Mouse (Mus musculus) ES-E14 (cell line): ENCODE results near the gene Pde8a. TPM values are rescaled to one million over a fixed set of nuclear protein-coding genes. Genes with fewer than 3 reads are reported as not detected.

Experiments used
- DNase-seq: peaks from one replicate; pipeline ENCODE4 v3.0.0-alpha.2; 2013; ENCODE audit warnings: low read depth, low spot score
- H3K27ac ChIP-seq: 2 replicates; pipeline ENCODE4 v1.5.1; 2012; ENCODE audit warnings: low read depth, mild to moderate bottlenecking, low read length, moderate library complexity, mixed read lengths; ENCODE audit not compliant: poor library complexity, insufficient read depth, severe bottlenecking
- H3K36me3 ChIP-seq: 2 replicates; pipeline ENCODE4 v1.6.1; 2012; ENCODE audit warnings: mild to moderate bottlenecking, low read length, moderate library complexity, mixed read lengths; ENCODE audit not compliant: control insufficient read depth, poor library complexity, insufficient read depth, severe bottlenecking
- H3K4me1 ChIP-seq, 2 experiments: fragments of 150-350 bp in 1 of 2; sonication (generic) in 1 of 2; 2 replicates each; pipeline ENCODE4 v1.6.1; 2012; ENCODE audit warnings: low read length in 2 of 2, mild to moderate bottlenecking in 1 of 2, mixed read lengths in 1 of 2; ENCODE audit not compliant: control insufficient read depth in 2 of 2, insufficient read depth in 2 of 2, poor library complexity in 1 of 2
- H3K4me3 ChIP-seq, 2 experiments: fragments of 150-350 bp in 1 of 2; sonication (generic) in 1 of 2; 2 replicates each; pipeline ENCODE4 v1.5.1; 2012; ENCODE audit warnings: low read length in 2 of 2, low read depth in 1 of 2, mild to moderate bottlenecking in 1 of 2, mixed read lengths in 1 of 2; ENCODE audit not compliant: insufficient read depth in 1 of 2, poor library complexity in 1 of 2, severe bottlenecking in 1 of 2
- H3K9ac ChIP-seq: 2 replicates; pipeline ENCODE4 v1.6.1; 2012; ENCODE audit warnings: low read depth, mild to moderate bottlenecking, low read length, mixed read lengths; ENCODE audit not compliant: poor library complexity, insufficient read depth, severe bottlenecking
- H3K9me3 ChIP-seq: fragments of 150-350 bp; sonication (generic); 2 replicates; pipeline ENCODE4 v1.6.1; 2012; ENCODE audit warnings: low read depth, mild to moderate bottlenecking, low read length; ENCODE audit not compliant: control insufficient read depth, insufficient read depth
- CHD2 ChIP-seq: IDR thresholded peaks from 2 replicates; pipeline ENCODE4 v1.6.1; 2014; ENCODE audit warnings: mild to moderate bottlenecking, low read depth, low read length, inconsistent platforms
- HCFC1 ChIP-seq: IDR thresholded peaks from 2 replicates; pipeline ENCODE4 v1.6.1; 2012; ENCODE audit warnings: low read length, inconsistent platforms, borderline replicate concordance; ENCODE audit not compliant: insufficient read depth
- MAFK ChIP-seq: IDR thresholded peaks from 2 replicates; pipeline ENCODE4 v1.6.1; 2014; ENCODE audit warnings: mild to moderate bottlenecking, low read depth, low read length, inconsistent platforms; ENCODE audit not compliant: insufficient read depth
- ZC3H11A ChIP-seq: IDR thresholded peaks from 2 replicates; pipeline ENCODE4 v1.6.1; 2012; ENCODE audit warnings: low read depth, mild to moderate bottlenecking, inconsistent platforms, low read length, borderline replicate concordance
- ZNF384 ChIP-seq: IDR thresholded peaks from 2 replicates; pipeline ENCODE4 v1.6.1; 2012; ENCODE audit warnings: low read depth, low read length, inconsistent platforms
- in situ Hi-C, 2 experiments: fragments of 600-800 bp; cut with MboI; formaldehyde crosslinking; loops; one replicate each; pipeline ENCODE4 v1.15.1; 2025; ENCODE audit warnings: low sequenced_read_pairs in 2 of 2, inconsistent platforms in 1 of 2; ENCODE audit not compliant: unreplicated experiment in 2 of 2
- total RNA-seq: library from RNA; depleted of rRNA; stranded (reverse); fragments of 300-350 nt; gene quantifications from 2 replicates; pipeline ENCODE4 v1.2.3, GENCODE M21; 2012

The Pde8a gene
- total RNA-seq, 1 experiment: 2.2 TPM

DNA sequence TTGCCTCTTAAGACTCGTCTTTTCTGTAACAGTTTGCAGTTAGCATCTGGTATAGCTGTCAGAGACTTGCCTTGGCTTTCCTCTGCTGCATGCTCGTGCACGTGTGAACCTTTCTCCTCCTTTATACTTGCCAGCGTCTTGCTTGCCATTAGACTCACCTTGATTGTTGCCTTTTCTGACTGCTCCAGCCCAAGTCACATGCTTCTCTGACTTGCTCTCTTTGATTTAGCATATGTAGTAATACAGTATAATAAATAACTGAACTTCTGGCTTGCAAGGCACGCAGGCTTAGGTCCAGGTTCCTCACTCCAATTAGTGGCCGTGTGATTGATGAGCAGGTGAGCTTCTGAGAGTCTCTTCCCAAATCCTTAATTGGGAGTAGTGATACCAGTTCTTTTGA lies 37.2 kb downstream of the Pde8a start:
- in situ Hi-C loops: no loop called here
- Histone ChIP-seq H3K9me3 (no peaks in the 10 kb centered on the region), H3K9ac (no peak overlapping the region), H3K27ac (no peak overlapping the region), H3K36me3 (no peaks in the 10 kb centered on the region), H3K4me3 (no peak overlapping the region), H3K4me1 (no peaks in the 10 kb centered on the region)
- no peak for DNase-seq
- TF ChIP-seq CHD2 (no peak), HCFC1 (no peak), ZC3H11A (no peak), MAFK (no peak)

- Histone ChIP-seq H3K4me1 (no peaks in the 10 kb centered on the region), H3K9ac (no peak overlapping the region), H3K9me3 (no peaks in the 10 kb centered on the region), H3K36me3 (no peaks in the 10 kb centered on the region), H3K27ac (no peak overlapping the region), H3K4me3 (no peak overlapping the region)
- no peak for DNase-seq
- in situ Hi-C loops: no loop called here
- TF ChIP-seq MAFK: no peak
- TF ChIP-seq ZC3H11A: no peak
- TF ChIP-seq CHD2: no peak
- TF ChIP-seq HCFC1: no peak
- TF ChIP-seq ZNF384: no peak
These were observed 38.1 kb downstream of the Pde8a start for GRCm38 (mm10) chr7:81251521-81251920.

DNA sequence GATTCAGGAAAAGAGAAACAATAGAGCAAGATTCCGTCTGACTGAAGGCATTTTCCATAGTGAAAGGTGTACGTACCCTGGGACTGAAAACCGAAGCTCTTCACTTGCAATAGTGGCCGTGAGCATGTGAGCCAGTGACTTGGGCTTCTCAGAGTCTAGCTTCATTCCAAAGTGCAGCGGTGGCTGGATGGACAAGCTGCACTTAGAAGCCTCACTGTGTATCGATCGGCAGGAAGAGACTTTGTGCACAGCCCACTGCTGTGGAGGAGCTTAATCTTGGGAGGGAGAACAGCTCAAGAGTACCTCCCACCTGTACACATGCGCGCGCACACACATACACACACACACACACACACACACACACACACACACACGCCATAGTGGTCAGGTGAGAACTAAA lies 39.9 kb downstream of the Pde8a start:
- H3K9ac ChIP-seq: no peak overlapping the region
- no peaks in the 10 kb centered on the region for H3K36me3 ChIP-seq
- in situ Hi-C loops: no loop called here
- H3K4me3 ChIP-seq: no peak overlapping the region
- no peak for DNase-seq
- H3K4me1 ChIP-seq: no peaks in the 10 kb centered on the region
- no peaks in the 10 kb centered on the region for H3K9me3 ChIP-seq
- H3K27ac ChIP-seq: no peak overlapping the region
- no peak for TF ChIP-seq HCFC1
- TF ChIP-seq MAFK: no peak
- no peak for TF ChIP-seq CHD2
- TF ChIP-seq ZNF384: no peak
- TF ChIP-seq ZC3H11A: no peak

GRCm38 (mm10) chr7:81254579-81254978 lies 41.2 kb downstream of the Pde8a start:
- TF ChIP-seq HCFC1: no peak
- no peak for TF ChIP-seq MAFK
- no peak for TF ChIP-seq ZNF384
- TF ChIP-seq CHD2: no peak
- TF ChIP-seq ZC3H11A: no peak
- peak; percentile 7 for DNase-seq
- in situ Hi-C loops: no loop called here
- H3K4me3 ChIP-seq: no peak overlapping the region
- H3K9me3 ChIP-seq: no peaks in the 10 kb centered on the region
- H3K4me1 ChIP-seq: no peaks in the 10 kb centered on the region
- no peak overlapping the region for H3K27ac ChIP-seq
- H3K36me3 ChIP-seq: no peaks in the 10 kb centered on the region
- H3K9ac ChIP-seq: no peak overlapping the region

DNA sequence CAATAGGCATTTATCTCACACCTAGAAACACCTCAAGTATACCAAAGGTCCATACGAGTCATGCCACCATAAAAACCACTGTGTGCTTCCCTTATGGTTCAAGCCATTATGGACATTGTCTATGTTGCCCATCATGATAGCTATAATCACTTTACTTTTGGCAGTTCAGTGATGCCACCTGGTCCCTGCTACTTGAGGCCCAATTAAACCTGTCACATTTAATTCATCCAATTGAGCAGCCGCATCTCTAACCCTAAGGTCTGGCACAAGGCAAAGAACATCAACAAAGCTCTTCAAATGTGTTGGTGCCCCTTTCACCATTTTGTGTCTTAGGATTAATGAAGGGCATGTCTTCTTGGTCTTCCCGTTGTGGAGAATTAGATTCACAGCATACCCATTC lies 42.1 kb downstream of the Pde8a start:
- Histone ChIP-seq H3K4me1 (no peaks in the 10 kb centered on the region), H3K27ac (no peak overlapping the region), H3K9ac (no peak overlapping the region), H3K4me3 (no peak overlapping the region), H3K36me3 (no peaks in the 10 kb centered on the region), H3K9me3 (no peaks in the 10 kb centered on the region)
- in situ Hi-C loops: no loop called here
- TF ChIP-seq ZNF384 (no peak), MAFK (no peak), CHD2 (no peak), HCFC1 (no peak), ZC3H11A (no peak)
- DNase-seq: no peak
